Mouse (Mus musculus) c-Kit-positive CD71-negative TER-119-negative erythroid progenitor cells, embryonic 14.5 days (primary cell): Measurements from ENCODE around the gene Cst13.
"Not testable (repeated sequence)": the region's sequence is repeated elsewhere in the genome, so short reads cannot be mapped to it uniquely, and the experiment has no call there.

ENCODE experiments used
- DNase-seq: peaks from one replicate; pipeline ENCODE4 v3.0.0-alpha.2; 2013; ENCODE audit warnings: low read depth

Gene Cst13

DNA sequence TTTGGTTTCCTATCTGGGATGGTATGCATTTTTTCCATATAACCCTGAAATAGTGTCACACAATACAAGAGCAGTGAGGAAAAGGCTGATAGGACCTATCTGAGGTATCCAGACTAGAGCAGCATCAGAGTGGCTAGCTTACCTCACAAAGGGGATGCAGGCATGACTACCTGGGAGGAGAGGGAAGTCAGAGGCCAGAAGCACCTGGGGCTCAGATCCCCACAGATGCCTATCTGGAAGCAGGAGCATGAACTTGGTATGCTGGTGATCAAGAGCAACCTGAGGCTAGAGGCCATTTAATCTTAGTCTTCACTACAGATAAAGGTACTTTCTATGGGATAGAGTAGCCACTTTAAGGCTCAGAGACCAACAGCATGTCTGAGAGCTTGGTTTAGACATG lies at the start of gene Cst13:
Gene Cst13 (plus strand): TSS at position 173 of the 400 bp plus-strand sequence.
- DNase-seq = no peak

DNA sequence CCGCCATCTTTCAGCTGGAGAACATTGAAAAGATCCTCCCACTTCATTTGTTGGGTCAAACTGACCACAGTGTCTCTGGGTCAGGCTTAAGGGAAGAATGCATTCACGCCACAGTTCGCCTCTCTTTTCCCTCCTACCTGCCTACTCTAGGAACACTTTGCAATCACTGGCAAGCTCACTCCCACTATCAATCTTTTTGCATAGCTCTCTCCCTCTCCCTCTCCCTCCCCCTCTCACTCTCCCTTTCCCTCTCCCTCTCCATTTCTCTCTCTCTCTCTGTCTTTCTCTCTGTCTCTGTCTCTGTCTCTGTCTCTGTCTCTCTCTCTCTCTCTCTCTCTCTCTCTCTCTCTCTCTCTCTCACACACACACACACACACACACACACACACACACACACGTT lies 48.5 kb upstream of the Cst13 start, which contains the start of gene Cst11:
Gene Cst11 (minus strand): TSS at position 101 of the 400 bp plus-strand sequence.
- not testable (repeated sequence) for DNase-seq

- DNase-seq = no peak
Observed at GRCm38 (mm10) chr2:148781709-148782108, 38.2 kb upstream of the Cst13 start, which contains the start of gene 8030411F24Rik. Gene 8030411F24Rik (plus strand): TSS chr2:148782009.

GRCm38 (mm10) chr2:148789142-148789541 lies 30.7 kb upstream of the Cst13 start, which contains the start of gene Cst12:
Gene Cst12 (plus strand): TSS chr2:148789361.
- DNase-seq = no peak

DNA sequence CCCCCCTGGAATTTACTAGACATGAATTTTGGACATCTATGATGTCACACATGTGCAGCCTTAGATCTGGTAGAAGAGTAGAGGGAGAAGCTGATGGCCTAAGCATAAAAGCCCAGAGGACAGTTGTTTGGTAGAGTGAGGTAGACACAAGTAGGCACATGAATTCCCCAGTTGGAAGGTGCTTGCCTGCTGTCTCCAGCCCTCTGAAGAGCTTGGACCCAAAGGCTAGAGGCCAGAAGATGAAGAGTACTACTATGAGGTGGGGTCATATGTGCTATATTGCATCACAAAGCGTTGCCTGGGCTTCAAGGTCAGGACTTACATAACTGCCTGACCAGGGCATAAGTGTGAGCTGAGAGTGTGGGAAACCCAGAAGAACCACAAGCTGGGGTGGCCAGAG lies 21.4 kb upstream of the Cst13 start, which contains the start of gene Cst8:
Gene Cst8 (plus strand): TSS at position 301 of the 400 bp plus-strand sequence.
- no peak for DNase-seq

DNA sequence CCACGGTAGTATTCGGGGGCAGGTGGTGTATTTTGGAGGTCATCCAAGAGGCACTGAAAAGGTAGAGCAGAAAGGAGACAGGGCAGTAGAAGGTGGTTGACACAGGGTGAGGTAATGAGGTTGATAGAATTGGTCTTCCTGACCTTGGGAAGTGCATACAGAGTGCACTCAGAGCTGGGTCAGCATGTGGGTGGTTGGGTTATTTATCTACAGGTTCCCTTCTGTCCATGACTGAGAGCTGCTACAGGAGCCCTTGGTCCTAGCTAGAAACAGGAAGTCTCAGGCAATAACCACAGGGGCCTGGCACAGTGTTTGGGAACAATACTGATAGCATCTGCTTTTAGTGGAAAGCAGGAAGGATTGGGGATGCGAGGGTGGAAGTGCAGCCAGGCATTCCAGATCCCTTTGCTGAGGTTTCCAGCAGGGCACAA lies 18.4 kb upstream of the Cst13 start:
- no peak for DNase-seq

- no peak for DNase-seq
Observed at GRCm38 (mm10) chr2:148806696-148807095, 13.2 kb upstream of the Cst13 start.

GRCm38 (mm10) chr2:148825986-148826385 lies 6.1 kb downstream of the Cst13 start:
- no peak for DNase-seq

DNA sequence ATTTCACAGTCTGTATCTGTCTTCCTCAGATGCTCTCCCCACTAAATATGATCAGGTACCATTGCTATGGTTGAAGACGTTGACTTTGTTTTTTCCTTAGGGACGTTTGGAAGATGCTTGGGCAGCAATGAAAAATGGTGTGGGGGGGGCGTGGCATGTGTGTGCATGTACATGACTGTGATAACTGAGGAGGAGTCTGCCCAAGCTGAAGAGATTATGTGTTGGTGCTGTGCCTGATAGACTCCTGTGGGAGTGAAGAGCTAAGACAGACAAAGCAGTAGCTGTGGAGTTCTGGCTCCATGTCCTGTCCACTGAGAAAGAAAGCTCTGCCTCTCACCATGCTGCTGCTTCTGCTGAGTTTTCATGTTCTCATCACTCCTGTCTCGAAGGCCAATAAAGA lies 15.0 kb downstream of the Cst13 start, which contains the start of gene Cst9:
Gene Cst9 (plus strand): TSS at position 236 of the 400 bp plus-strand sequence.
- DNase-seq = no peak

GRCm38 (mm10) chr2:148838075-148838777 lies 18.3 kb downstream of the Cst13 start:
- DNase-seq = no peak

GRCm38 (mm10) chr2:148839224-148839623 lies 19.3 kb downstream of the Cst13 start:
- no peak for DNase-seq

- peak; percentile 63 for DNase-seq
Observed at GRCm38 (mm10) chr2:148851116-148851906, 31.4 kb downstream of the Cst13 start.

DNA sequence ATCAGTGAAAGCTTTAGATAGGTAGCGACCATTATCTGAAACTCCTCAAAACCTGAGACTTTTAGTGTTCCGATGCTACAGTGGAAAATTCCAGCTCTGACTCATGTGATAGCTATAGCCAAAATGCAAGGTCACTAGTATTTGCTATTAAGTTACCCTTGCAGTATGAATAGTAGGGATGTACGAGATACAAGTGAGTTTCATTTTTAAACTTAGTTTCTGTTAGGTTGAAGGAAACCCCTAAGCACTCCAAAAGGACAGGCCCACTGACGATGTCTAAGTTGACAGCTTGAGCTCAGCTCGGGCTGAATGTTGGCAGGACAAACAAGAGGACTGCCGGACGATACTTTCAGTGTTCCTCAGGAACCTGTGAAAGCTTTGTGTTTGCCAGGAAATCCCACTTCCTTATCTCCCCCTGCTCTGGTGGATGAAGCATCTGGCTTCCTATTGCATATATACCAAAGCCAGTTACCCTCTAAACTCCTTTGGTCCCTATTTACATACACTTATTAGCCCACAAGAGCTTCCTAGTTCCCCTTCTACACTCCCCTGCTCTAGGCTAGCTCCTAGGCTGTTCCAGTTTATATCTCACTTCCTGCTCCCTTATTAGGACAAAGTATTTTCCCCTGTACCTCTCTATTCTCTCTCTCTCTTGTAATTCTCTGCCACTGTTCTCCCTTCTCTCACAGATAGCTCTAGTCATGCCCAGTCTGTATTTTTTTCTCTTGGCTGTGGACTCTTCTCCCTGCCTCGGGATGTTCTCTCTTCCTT lies 36.9 kb downstream of the Cst13 start:
- no peak for DNase-seq

- DNase-seq = no peak
Observed at GRCm38 (mm10) chr2:148857506-148857905, 37.6 kb downstream of the Cst13 start.

- no peak for DNase-seq
Observed at GRCm38 (mm10) chr2:148860993-148861392, 41.1 kb downstream of the Cst13 start.

DNA sequence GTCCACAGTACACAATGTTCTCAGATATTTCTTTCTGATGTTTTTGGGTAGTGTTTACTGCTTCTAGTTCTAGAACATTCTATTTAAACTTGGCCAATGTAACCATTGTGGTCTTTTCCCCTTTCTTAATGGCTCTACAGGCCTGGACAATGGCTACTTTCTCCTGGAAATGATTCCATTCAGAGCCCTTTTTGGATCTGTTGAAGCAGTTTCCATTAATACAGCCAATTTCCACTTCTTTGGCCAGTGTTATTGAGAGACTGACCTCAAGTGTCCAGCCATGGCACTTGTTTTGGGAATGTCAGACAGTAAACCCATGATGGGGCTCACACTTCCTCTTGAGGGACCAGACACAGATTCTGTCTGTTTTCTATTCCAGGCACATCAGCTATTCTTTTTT lies 41.8 kb downstream of the Cst13 start:
- no peak for DNase-seq

DNA sequence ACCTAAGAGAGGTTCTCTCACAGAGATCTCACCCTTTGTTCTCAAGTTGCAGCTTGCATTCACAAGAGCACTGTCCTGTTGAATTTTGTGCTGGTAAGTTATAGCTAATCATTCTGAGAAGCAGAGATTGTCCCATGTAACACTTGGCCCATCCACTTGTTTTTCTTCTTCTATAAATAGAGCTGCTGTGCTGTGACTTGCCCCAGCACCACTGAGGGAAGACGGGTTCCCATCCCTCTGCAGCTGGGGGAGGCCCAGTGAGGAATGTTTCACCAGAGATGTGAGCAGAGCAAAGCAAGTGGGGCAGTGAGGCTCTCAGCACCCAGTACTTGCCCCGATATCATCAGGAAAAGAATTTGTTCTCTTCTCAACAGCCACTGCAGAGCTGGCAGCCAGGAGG lies 45.1 kb downstream of the Cst13 start, which contains the start of gene 9230104L09Rik:
Gene 9230104L09Rik (minus strand): TSS at position 73 of the 400 bp plus-strand sequence.
- no peak for DNase-seq

GRCm38 (mm10) chr2:148868959-148869358 lies 49.1 kb downstream of the Cst13 start:
- no peak for DNase-seq

GRCm38 (mm10) chr2:148870526-148870925 lies 50.6 kb downstream of the Cst13 start:
- DNase-seq = no peak

GRCm38 (mm10) chr2:148872860-148873259 lies 53.0 kb downstream of the Cst13 start:
- no peak for DNase-seq

DNA sequence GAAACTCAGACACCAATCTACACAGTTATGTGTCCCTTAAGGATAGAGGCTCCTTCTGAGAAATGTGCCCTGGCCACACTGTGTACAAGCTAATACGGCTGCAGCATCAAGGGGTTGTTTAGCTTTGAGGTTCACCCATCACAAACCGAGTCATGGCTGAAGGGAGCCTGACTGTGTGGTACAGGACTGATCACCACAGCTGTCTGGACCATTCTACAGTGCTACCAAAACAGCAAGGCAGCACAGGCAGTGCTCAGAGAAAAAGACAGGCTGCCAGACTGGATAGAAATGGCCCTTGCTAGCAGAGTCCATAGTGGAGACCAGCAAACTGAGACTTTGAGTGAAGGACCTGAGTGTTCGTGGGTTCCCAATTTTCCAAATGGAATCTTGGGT lies 54.3 kb downstream of the Cst13 start:
- DNase-seq = no peak
